Mouse (Mus musculus): ENCODE data around the gene Dpagt1. TPM values are rescaled to one million over a fixed set of nuclear protein-coding genes. Genes with fewer than 3 reads are reported as not detected.
"Not testable (repeated sequence)": the region's sequence is repeated elsewhere in the genome, so short reads cannot be mapped to it uniquely, and the experiment has no call there.

Gene Dpagt1
- polyA plus RNA-seq, 1 experiment from 2014 or later, result 25.3 TPM

DNA sequence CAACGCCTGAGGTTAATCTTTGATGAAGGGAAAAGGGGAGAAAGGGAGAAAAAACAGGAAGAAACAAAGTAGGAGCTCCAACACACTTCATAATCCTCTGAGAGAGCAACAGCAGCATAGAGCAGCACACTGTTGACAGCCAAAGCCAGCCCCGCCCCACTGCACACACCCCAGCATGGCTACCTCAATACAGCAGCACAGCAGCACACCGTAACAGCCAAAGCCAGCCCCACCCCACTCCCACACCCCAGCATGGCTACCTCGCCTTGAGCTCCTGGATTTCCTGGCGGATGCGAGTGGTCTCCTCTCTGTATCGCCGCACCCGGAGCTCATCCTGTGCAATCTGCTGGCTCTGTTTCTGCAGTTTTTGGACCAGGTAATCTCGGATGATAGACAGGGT lies 26.5 kb downstream of the Dpagt1 start:
- H3K4me2 ChIP-seq (replicated peaks; ENCODE audit: low read depth), result no peak overlapping the region
- H3K9me3 ChIP-seq (ENCODE audit: control insufficient read depth), result no peaks in the 10 kb centered on the region
- 89% methylated on average over 10 of the region's 10 CpGs for WGBS
- H3K9ac ChIP-seq (ENCODE audit: low read depth, low read length), result no peak overlapping the region
- H3K27me3 ChIP-seq (replicated peaks; ENCODE audit: control insufficient read depth, insufficient read depth, low read length), result no peaks in the 10 kb centered on the region
- no peak for TF ChIP-seq CTCF (IDR thresholded peaks at IDR 0.05; ENCODE audit: low read depth)
- peaks cover 96% of the 10 kb centered on the region for H3K36me3 ChIP-seq (ENCODE audit: control insufficient read depth, insufficient read depth)
- ATAC-seq, result no peak
- no peaks in the 10 kb centered on the region for H3K4me1 ChIP-seq (replicated peaks; ENCODE audit: control insufficient read depth, insufficient read depth, low read length)
- H3K4me3 ChIP-seq (ENCODE audit: low read depth, low read length), result no peak overlapping the region
- no peak overlapping the region for H3K27ac ChIP-seq (ENCODE audit: low read depth, low read length)

GRCm38 (mm10) chr9:44353142-44353541 lies 27.3 kb downstream of the Dpagt1 start:
- ATAC-seq, result no peak
- TF ChIP-seq CTCF (IDR thresholded peaks at IDR 0.05; ENCODE audit: low read depth), result no peak
- no peak overlapping the region for H3K4me2 ChIP-seq (replicated peaks; ENCODE audit: low read depth)
- H3K27me3 ChIP-seq (replicated peaks; ENCODE audit: control insufficient read depth, insufficient read depth, low read length), result no peaks in the 10 kb centered on the region
- H3K9ac ChIP-seq (ENCODE audit: low read depth, low read length), result no peak overlapping the region
- no peaks in the 10 kb centered on the region for H3K4me1 ChIP-seq (replicated peaks; ENCODE audit: control insufficient read depth, insufficient read depth, low read length)
- no peak overlapping the region for H3K4me3 ChIP-seq (ENCODE audit: low read depth, low read length)
- no peak overlapping the region for H3K27ac ChIP-seq (ENCODE audit: low read depth, low read length)
- 93% methylated on average over 6 of the region's 6 CpGs for WGBS
- no peaks in the 10 kb centered on the region for H3K9me3 ChIP-seq (ENCODE audit: control insufficient read depth)
- H3K36me3 ChIP-seq (ENCODE audit: control insufficient read depth, insufficient read depth), result peaks cover 95% of the 10 kb centered on the region

DNA sequence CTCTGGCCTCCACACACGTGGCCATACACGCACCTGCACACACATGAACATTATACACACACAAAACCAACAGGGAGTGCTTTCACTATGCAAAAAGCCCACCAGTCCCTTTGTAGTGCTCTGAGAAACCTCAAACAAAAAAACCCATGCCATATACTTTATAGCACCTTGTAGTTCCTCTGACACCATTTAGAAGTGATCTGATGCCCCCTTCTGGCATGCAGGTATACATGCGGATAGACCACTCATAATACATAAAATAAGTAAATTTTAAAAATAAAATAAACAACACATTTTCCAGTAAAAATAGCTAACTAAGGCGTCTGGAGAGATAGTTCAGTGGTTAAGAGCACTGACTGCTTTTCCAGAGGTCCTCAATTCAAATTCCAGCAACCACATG lies 31.4 kb downstream of the Dpagt1 start:
- Histone ChIP-seq H3K36me3 (ENCODE audit: control insufficient read depth, insufficient read depth) (peaks cover 67% of the 10 kb centered on the region), H3K4me1 (replicated peaks; ENCODE audit: control insufficient read depth, insufficient read depth, low read length) (no peaks in the 10 kb centered on the region), H3K4me3 (ENCODE audit: low read depth, low read length) (no peak overlapping the region), H3K4me2 (replicated peaks; ENCODE audit: low read depth) (no peak overlapping the region), H3K9me3 (ENCODE audit: control insufficient read depth) (no peaks in the 10 kb centered on the region), H3K27me3 (replicated peaks; ENCODE audit: control insufficient read depth, insufficient read depth, low read length) (no peaks in the 10 kb centered on the region), H3K9ac (ENCODE audit: low read depth, low read length) (no peak overlapping the region), H3K27ac (ENCODE audit: low read depth, low read length) (no peak overlapping the region)
- 73% methylated on average over 4 of the region's 4 CpGs for WGBS
- no peak for ATAC-seq
- peak; percentile 65 for TF ChIP-seq CTCF (IDR thresholded peaks at IDR 0.05; ENCODE audit: low read depth)

- ATAC-seq, result peak; percentile 88
- H3K4me3 ChIP-seq (ENCODE audit: low read depth, low read length), result peak within 1 kb of the TSS; percentile 94
- no peaks in the 10 kb centered on the region for H3K27me3 ChIP-seq (replicated peaks; ENCODE audit: control insufficient read depth, insufficient read depth, low read length)
- H3K9ac ChIP-seq (ENCODE audit: low read depth, low read length), result peak within 1 kb of the TSS; percentile 88
- WGBS, result under 1% methylated on average over 44 of the region's 44 CpGs
- peaks cover 26% of the 10 kb centered on the region for H3K36me3 ChIP-seq (ENCODE audit: control insufficient read depth, insufficient read depth)
- H3K4me2 ChIP-seq (replicated peaks; ENCODE audit: low read depth), result peak within 1 kb of the TSS; percentile 75
- peak; percentile 36; the same call in 1 of the 2 replicates for TF ChIP-seq CTCF (IDR thresholded peaks at IDR 0.05; ENCODE audit: low read depth)
- peak within 1 kb of the TSS; percentile 83 for H3K27ac ChIP-seq (ENCODE audit: low read depth, low read length)
- no peaks in the 10 kb centered on the region for H3K4me1 ChIP-seq (replicated peaks; ENCODE audit: control insufficient read depth, insufficient read depth, low read length)
- H3K9me3 ChIP-seq (ENCODE audit: control insufficient read depth), result no peaks in the 10 kb centered on the region
Observed at GRCm38 (mm10) chr9:44361190-44361917, 35.5 kb downstream of the Dpagt1 start, which contains the start of gene Vps11. Vps11 (minus strand) TSS chr9:44361670.

DNA sequence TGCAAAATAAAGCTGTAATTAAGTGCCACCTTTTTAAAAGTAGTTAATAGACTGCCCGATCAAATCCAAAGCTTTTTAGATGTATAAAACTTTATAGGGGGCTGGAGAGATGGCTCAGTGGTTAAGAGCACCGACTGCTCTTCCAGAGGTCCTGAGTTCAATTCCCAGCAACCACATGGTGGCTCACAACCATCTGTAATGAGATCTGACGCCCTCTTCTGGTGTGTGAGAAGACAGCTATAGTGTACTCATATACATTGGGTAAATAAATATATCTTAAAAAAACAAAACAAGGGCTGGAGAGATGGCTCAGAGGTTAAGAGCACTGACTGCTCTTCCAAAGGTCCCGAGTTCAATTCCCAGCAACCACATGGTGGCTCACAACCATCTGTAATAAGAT lies 36.1 kb downstream of the Dpagt1 start:
- Histone ChIP-seq H3K4me3 (ENCODE audit: low read depth, low read length) (peak overlapping the region; percentile 94), H3K4me2 (replicated peaks; ENCODE audit: low read depth) (peak overlapping the region; percentile 75), H3K36me3 (ENCODE audit: control insufficient read depth, insufficient read depth) (peaks cover 20% of the 10 kb centered on the region)
- not testable (repeated sequence) for H3K9ac ChIP-seq (ENCODE audit: low read depth, low read length); H3K27ac ChIP-seq (ENCODE audit: low read depth, low read length); H3K4me1 ChIP-seq (replicated peaks; ENCODE audit: control insufficient read depth, insufficient read depth, low read length); H3K9me3 ChIP-seq (ENCODE audit: control insufficient read depth); H3K27me3 ChIP-seq (replicated peaks; ENCODE audit: control insufficient read depth, insufficient read depth, low read length)
- peak; percentile 39; the same call in 1 of the 2 replicates for ATAC-seq
- 40% methylated on average over 4 of the region's 4 CpGs for WGBS

- Histone ChIP-seq H3K9ac (ENCODE audit: low read depth, low read length) (no peak overlapping the region), H3K27ac (ENCODE audit: low read depth, low read length) (no peak overlapping the region), H3K9me3 (ENCODE audit: control insufficient read depth) (no peaks in the 10 kb centered on the region), H3K27me3 (replicated peaks; ENCODE audit: control insufficient read depth, insufficient read depth, low read length) (no peaks in the 10 kb centered on the region), H3K4me2 (replicated peaks; ENCODE audit: low read depth) (no peak overlapping the region), H3K36me3 (ENCODE audit: control insufficient read depth, insufficient read depth) (no peaks in the 10 kb centered on the region), H3K4me1 (replicated peaks; ENCODE audit: control insufficient read depth, insufficient read depth, low read length) (no peaks in the 10 kb centered on the region), H3K4me3 (ENCODE audit: low read depth, low read length) (no peak overlapping the region)
- WGBS, result 62% methylated on average over 3 of the region's 3 CpGs
- peak; percentile 60 for TF ChIP-seq CTCF (IDR thresholded peaks at IDR 0.05; ENCODE audit: low read depth)
- no peak for ATAC-seq
Observed at GRCm38 (mm10) chr9:44364480-44364879, 38.7 kb downstream of the Dpagt1 start.

All from intestine, postnatal 0 days (tissue).